Mouse (Mus musculus) liver, adult 2 months (tissue): ENCODE results near the gene Pcsk2.

Experiments
- CTCF ChIP-seq: fragments of 200-500 bp; IDR thresholded peaks from 2 replicates; pipeline ENCODE4 v1.5.1; 2011; ENCODE audit warnings: low read depth, low read length, control low read depth
- POLR2A ChIP-seq: fragments of 200-500 bp; IDR thresholded peaks from 2 replicates; pipeline ENCODE4 v1.6.1; 2011; ENCODE audit warnings: low read length, control low read depth; ENCODE audit not compliant: insufficient read depth; ENCODE audit errors: extremely low read depth

DNA sequence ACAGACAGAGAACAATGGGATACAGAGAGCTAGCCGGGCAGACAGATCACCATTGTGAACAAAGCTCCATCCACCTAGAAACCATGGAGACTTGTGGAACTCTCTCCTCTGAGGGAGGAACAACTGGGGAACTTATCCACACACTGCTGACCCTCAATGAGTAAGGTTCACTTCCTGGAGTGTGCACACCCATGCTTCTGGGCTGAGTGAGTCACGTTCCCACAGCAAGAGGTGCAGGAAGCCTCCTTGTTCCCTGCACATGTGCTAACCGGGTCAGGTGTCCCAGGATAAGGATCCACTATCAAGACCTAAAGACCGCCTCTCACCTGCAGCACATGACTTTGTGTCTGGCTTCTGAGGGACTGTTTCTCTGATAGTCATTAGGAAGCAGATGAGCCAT is 307.5 kb downstream of the Pcsk2 start:
- TF ChIP-seq CTCF (no peak), POLR2A (no peak)
